ENCODE assay signal across 8 mouse cellular contexts in the genomic region with DNA sequence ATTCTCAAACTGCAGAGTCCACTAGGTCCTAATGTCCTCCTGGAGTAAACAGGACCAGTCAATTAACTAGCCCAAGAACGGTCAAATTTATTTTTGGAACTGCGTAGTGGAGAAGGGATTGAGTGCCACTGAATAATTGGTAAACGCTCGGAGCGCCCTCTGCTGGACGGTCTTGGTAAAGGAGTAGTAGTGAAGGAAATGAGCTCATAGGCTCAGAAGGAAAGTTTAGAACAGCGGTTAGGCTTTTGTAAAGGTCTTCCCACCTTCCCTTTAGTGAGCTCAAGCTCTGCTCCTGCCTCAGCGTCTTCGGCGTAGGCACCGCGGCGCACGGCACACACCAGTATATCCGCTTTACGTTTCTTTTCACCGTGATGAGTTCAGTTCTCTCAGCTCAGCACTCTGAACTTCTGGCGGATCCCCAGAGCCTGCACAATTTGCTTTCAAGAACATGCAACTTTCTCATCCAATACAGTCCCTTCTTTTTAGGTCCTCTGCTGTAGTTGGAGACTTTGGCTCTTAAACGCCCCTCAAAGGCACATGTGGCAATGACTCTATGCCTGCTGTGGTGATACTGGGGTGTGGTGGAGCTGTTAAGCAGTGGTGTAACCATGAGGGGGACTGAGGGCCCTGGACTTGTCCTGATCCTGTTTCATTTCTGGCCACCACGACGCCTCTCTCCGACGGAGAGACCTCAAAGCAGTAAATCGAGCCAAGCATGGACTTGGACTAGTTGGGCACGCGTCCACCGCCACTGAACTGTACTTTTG. TPM values are rescaled to one million over a fixed set of nuclear protein-coding genes. Genes with fewer than 3 reads are reported as not detected.
DNase-seq lines count a peak whose midpoint lies in the region; ATAC-seq and TF ChIP-seq lines count a peak whose summit lies in the region.

No protein-coding gene starts in this region.

- peaks cover 3% of the 10 kb centered on the region for H3K4me1 ChIP-seq in ES-Bruce4 (ENCODE audit: control insufficient read depth, insufficient read depth, low read length)
- H3K4me1 ChIP-seq in forebrain, embryonic 13.5 days: no peaks in the 10 kb centered on the region
- H3K4me1 ChIP-seq in liver, embryonic 16.5 days (ENCODE audit: control insufficient read depth, low read depth, low read length): no peaks in the 10 kb centered on the region; the same call in 1 of the 2 replicates
- H3K4me1 ChIP-seq in neural tube, embryonic 13.5 days (replicated peaks): peaks cover 11% of the 10 kb centered on the region

- peak; percentile 30 for TF ChIP-seq CTCF in ES-Bruce4 (IDR thresholded peaks at IDR 0.05; ENCODE audit: low read depth, low read length)

- H3K27ac ChIP-seq in ES-Bruce4 (ENCODE audit: insufficient read depth, low read length): peak overlapping the region; percentile 5; the same call in 1 of the 2 replicates
- H3K27ac ChIP-seq in forebrain, embryonic 13.5 days: no peak overlapping the region
- H3K27ac ChIP-seq in liver, embryonic 16.5 days (ENCODE audit: low read length): no peak overlapping the region
- no peak overlapping the region for H3K27ac ChIP-seq in neural tube, embryonic 13.5 days (replicated peaks)

- 30% methylated on average over 27 of the region's 27 CpGs for WGBS in forebrain, embryonic 13.5 days
- 17% methylated on average over 27 of the region's 27 CpGs for WGBS in liver, embryonic 16.5 days (ENCODE audit: insufficient replicate concordance)
- WGBS in neural tube, embryonic 13.5 days: 29% methylated on average over 27 of the region's 27 CpGs

- no peaks in the 10 kb centered on the region for H3K27me3 ChIP-seq in ES-Bruce4 (ENCODE audit: control insufficient read depth, insufficient read depth, low read length, poor library complexity, severe bottlenecking)
- peaks cover 7% of the 10 kb centered on the region; the same call in 1 of the 2 replicates for H3K27me3 ChIP-seq in forebrain, embryonic 13.5 days
- no peaks in the 10 kb centered on the region for H3K27me3 ChIP-seq in liver, embryonic 16.5 days (ENCODE audit: control insufficient read depth, insufficient read depth, low read depth, low read length)
- H3K27me3 ChIP-seq in neural tube, embryonic 13.5 days: peaks cover 31% of the 10 kb centered on the region

- peak overlapping the region; percentile 34; the same call in 1 of the 2 replicates for H3K9ac ChIP-seq in ES-Bruce4 (ENCODE audit: low read depth, poor library complexity, severe bottlenecking)
- 0 out of 2 replicates have a peak overlapping the region, but pooled peaks have one; percentile 26 for H3K9ac ChIP-seq in forebrain, embryonic 13.5 days
- H3K9ac ChIP-seq in liver, embryonic 16.5 days (ENCODE audit: low read depth, low read length): no peak overlapping the region
- H3K9ac ChIP-seq in neural tube, embryonic 13.5 days: 0 out of 2 replicates have a peak overlapping the region, but pooled peaks have one; percentile 41

- H3K9me3 ChIP-seq in ES-Bruce4 (replicated peaks; ENCODE audit: control insufficient read depth, insufficient read depth, low read length, poor library complexity, severe bottlenecking): peaks cover 19% of the 10 kb centered on the region
- H3K9me3 ChIP-seq in forebrain, embryonic 13.5 days (replicated peaks): no peaks in the 10 kb centered on the region
- no peaks in the 10 kb centered on the region for H3K9me3 ChIP-seq in liver, embryonic 16.5 days (replicated peaks; ENCODE audit: control insufficient read depth, low read length)
- H3K9me3 ChIP-seq in neural tube, embryonic 13.5 days: no peaks in the 10 kb centered on the region

- H3K4me2 ChIP-seq in forebrain, embryonic 13.5 days: peak overlapping the region; percentile 51
- peak overlapping the region; percentile 56 for H3K4me2 ChIP-seq in liver, embryonic 16.5 days (ENCODE audit: low read depth, low read length)
- H3K4me2 ChIP-seq in neural tube, embryonic 13.5 days: peak overlapping the region; percentile 42

- DNase-seq in heart, postnatal 10 days: peak; percentile 94 to 98
- peak; percentile 96 to 98 for DNase-seq in kidney, postnatal 4 days
- DNase-seq in testis, postnatal 10 days (ENCODE audit: low spot score): peak; percentile 97

- no peak for TF ChIP-seq POLR2A in ES-Bruce4 (IDR thresholded peaks at IDR 0.05; ENCODE audit: insufficient read depth, low read length)

- peak overlapping the region; percentile 35 for H3K4me3 ChIP-seq in ES-Bruce4 (ENCODE audit: low read depth, low read length)
- no peak overlapping the region for H3K4me3 ChIP-seq in forebrain, embryonic 13.5 days
- H3K4me3 ChIP-seq in liver, embryonic 16.5 days (ENCODE audit: low read depth, low read length): peak overlapping the region; percentile 31
- H3K4me3 ChIP-seq in neural tube, embryonic 13.5 days: no peak overlapping the region

- no peaks in the 10 kb centered on the region for H3K36me3 ChIP-seq in ES-Bruce4 (ENCODE audit: control insufficient read depth, insufficient read depth, low read length, poor library complexity, severe bottlenecking)
- H3K36me3 ChIP-seq in forebrain, embryonic 13.5 days (ENCODE audit: poor library complexity, severe bottlenecking): no peaks in the 10 kb centered on the region
- no peaks in the 10 kb centered on the region for H3K36me3 ChIP-seq in liver, embryonic 16.5 days (ENCODE audit: control insufficient read depth, insufficient read depth)
- no peaks in the 10 kb centered on the region for H3K36me3 ChIP-seq in neural tube, embryonic 13.5 days

- intact Hi-C loops in heart, postnatal 10 days (cut with DNase I): loop anchor here (1.0 kb wide), 1 partner anchor 71 kb away; no protein-coding TSS in a partner anchor

- no peak for TF ChIP-seq EP300 in ES-Bruce4 (IDR thresholded peaks at IDR 0.05; ENCODE audit: insufficient read depth, low read depth, low read length)

- peak; percentile 80 for ATAC-seq in cerebellum, adult (ENCODE audit: insufficient number of reproducible peaks, low FRiP score, low TSS enrichment)
- peak; percentile 67 for ATAC-seq in forebrain, embryonic 13.5 days
- peak; percentile 41; the same call in 1 of the 2 replicates for ATAC-seq in liver, embryonic 16.5 days (ENCODE audit: low read depth)
- peak; percentile 49 for ATAC-seq in neural tube, embryonic 13.5 days (ENCODE audit: low read depth)

RNA-seq across cellular contexts. Expression of gene Klhl8, which starts 16.6 kb away (rescaled TPM):
- 18.6 and 20.2 TPM in 2 replicates for polyA plus RNA-seq in ES-Bruce4 (2011; ENCODE audit: insufficient read depth, insufficient read length, low read depth, missing spikeins)
- 25.3 and 26.4 TPM in 2 replicates for polyA plus RNA-seq in forebrain, embryonic 13.5 days (2015; fragmentation: Nextera tagmentation; extraction: Ambion mirVana)
- 10 to 100 TPM; 11.9 to 15.2 TPM for total RNA-seq in heart, postnatal 10 days (2021)
- 1.5 and 1.8 TPM in 2 replicates for polyA plus RNA-seq in liver, embryonic 16.5 days (2015; fragmentation: Nextera tagmentation; extraction: Ambion mirVana)
- polyA plus RNA-seq in neural tube, embryonic 13.5 days (2015; fragmentation: Nextera tagmentation; extraction: Ambion mirVana): 29.2 and 32.5 TPM in 2 replicates

RNA-seq across cellular contexts. Expression of gene Hsd17b13, which starts 49.6 kb away (rescaled TPM):
- polyA plus RNA-seq in ES-Bruce4 (2011; ENCODE audit: insufficient read depth, insufficient read length, low read depth, missing spikeins): not detected in 2 replicates
- not detected in 2 replicates for polyA plus RNA-seq in forebrain, embryonic 13.5 days (2015; fragmentation: Nextera tagmentation; extraction: Ambion mirVana)
- not detected for total RNA-seq in heart, postnatal 10 days (2021)
- polyA plus RNA-seq in liver, embryonic 16.5 days (2015; fragmentation: Nextera tagmentation; extraction: Ambion mirVana): 89.7 and 110 TPM in 2 replicates
- not detected in 2 replicates for polyA plus RNA-seq in neural tube, embryonic 13.5 days (2015; fragmentation: Nextera tagmentation; extraction: Ambion mirVana)

Comparison
In these comparisons a context has a peak if more than half of its experiments do, and no peak if none do; other contexts are left out.
1. H3K4me3 ChIP-seq: peak in ES-Bruce4 (single experiment) and liver, embryonic 16.5 days (single experiment); none in forebrain, embryonic 13.5 days (single experiment) and neural tube, embryonic 13.5 days (single experiment).
2. RNA of gene Hsd17b13, which starts 49.6 kb away (polyA plus RNA-seq): 89.7 to 110 TPM in liver, embryonic 16.5 days; not detected in ES-Bruce4, not detected in neural tube, embryonic 13.5 days and not detected in forebrain, embryonic 13.5 days; every median in the first group is over 10 times any median in the second.
3. Peak in every context shown above with its lines, with median percentiles within 50 percentile points of each other: ATAC-seq, H3K4me2 ChIP-seq and DNase-seq.